Mouse (Mus musculus): ENCODE measurements around the gene Syn3. TPM values are rescaled to one million over a fixed set of nuclear protein-coding genes. Genes with fewer than 3 reads are reported as not detected.
A peak's percentile ranks its signal among the peaks of the same experiment; 100 is the strongest.

Syn3 gene
- polyA plus RNA-seq, 1 experiment from 2014 or later, result 2.6 TPM

GRCm38 (mm10) chr10:86365632-86366092 is 133.0 kb downstream of the Syn3 start:
- no peaks in the 10 kb centered on the region for H3K9me3 ChIP-seq (replicated peaks)
- H3K4me2 ChIP-seq (replicated peaks), result no peak overlapping the region
- peaks cover 14% of the 10 kb centered on the region for H3K4me1 ChIP-seq
- ATAC-seq (ENCODE audit: insufficient number of reproducible peaks, low FRiP score, low TSS enrichment, low read depth), result peak; percentile 43; the same call in 1 of the 2 replicates
- H3K36me3 ChIP-seq, result no peaks in the 10 kb centered on the region
- H3K27ac ChIP-seq (replicated peaks), result no peak overlapping the region
- H3K4me3 ChIP-seq (replicated peaks), result no peak overlapping the region
- WGBS, result 38% methylated on average over 5 of the region's 5 CpGs
- H3K27me3 ChIP-seq, result no peaks in the 10 kb centered on the region
- no peak overlapping the region for H3K9ac ChIP-seq

DNA sequence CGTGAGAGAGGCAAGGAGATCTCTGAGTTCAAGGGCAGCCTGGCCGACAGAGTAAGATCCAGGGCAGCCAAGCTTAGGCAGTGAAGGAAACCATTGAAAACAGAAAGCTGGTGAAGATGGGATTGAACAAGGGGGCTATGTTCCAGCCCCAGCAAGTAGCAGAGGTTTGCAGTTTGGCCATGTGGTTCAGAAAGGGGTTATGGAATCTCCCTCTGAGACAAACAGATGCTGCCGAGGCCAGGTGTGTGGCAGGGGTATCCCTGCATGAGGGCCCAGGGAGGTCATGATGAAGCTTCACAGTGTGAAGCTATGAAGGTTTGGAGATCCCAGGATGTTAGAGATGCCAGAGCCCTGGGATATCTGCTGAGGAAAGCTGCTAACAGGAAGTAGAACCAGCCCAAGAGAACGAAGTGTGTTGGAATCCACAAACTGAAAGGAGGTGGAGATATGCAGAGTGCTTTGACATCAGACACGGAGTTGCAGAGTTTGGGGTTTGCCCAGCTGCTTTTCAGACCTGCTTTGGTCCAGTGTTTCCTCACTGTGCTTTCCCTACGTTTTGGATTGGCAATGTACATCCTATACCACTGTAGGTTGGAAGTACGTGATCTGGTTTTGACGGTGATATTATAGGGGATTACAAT is 134.9 kb downstream of the Syn3 start:
- Histone ChIP-seq H3K4me3 (replicated peaks) (no peak overlapping the region), H3K4me1 (peaks cover 28% of the 10 kb centered on the region), H3K4me2 (replicated peaks) (no peak overlapping the region), H3K36me3 (no peaks in the 10 kb centered on the region), H3K27ac (replicated peaks) (no peak overlapping the region), H3K9ac (no peak overlapping the region), H3K9me3 (replicated peaks) (no peaks in the 10 kb centered on the region), H3K27me3 (no peaks in the 10 kb centered on the region)
- 72% methylated on average over 8 of the region's 8 CpGs for WGBS
- no peak for ATAC-seq (ENCODE audit: insufficient number of reproducible peaks, low FRiP score, low TSS enrichment, low read depth)

GRCm38 (mm10) chr10:86359699-86360098 is 139.0 kb downstream of the Syn3 start:
- 26% methylated on average over 4 of the region's 4 CpGs for WGBS
- H3K27ac ChIP-seq (replicated peaks), result peak overlapping the region; percentile 13

GRCm38 (mm10) chr10:86359208-86359607 is 139.5 kb downstream of the Syn3 start:
- ATAC-seq (ENCODE audit: insufficient number of reproducible peaks, low FRiP score, low TSS enrichment, low read depth), result no peak
- Histone ChIP-seq H3K36me3 (no peaks in the 10 kb centered on the region), H3K4me1 (peaks cover 16% of the 10 kb centered on the region), H3K9me3 (replicated peaks) (no peaks in the 10 kb centered on the region), H3K9ac (no peak overlapping the region), H3K27me3 (no peaks in the 10 kb centered on the region), H3K27ac (replicated peaks) (peak overlapping the region; percentile 13), H3K4me2 (replicated peaks) (no peak overlapping the region), H3K4me3 (replicated peaks) (no peak overlapping the region)
- 44% methylated on average over 2 of the region's 2 CpGs for WGBS

More at GRCm38 (mm10) chr10:86359699-86360098, 139.0 kb downstream of the Syn3 start:
- Histone ChIP-seq H3K36me3 (no peaks in the 10 kb centered on the region), H3K27me3 (no peaks in the 10 kb centered on the region), H3K4me1 (peaks cover 16% of the 10 kb centered on the region), H3K9me3 (replicated peaks) (no peaks in the 10 kb centered on the region), H3K9ac (no peak overlapping the region), H3K4me3 (replicated peaks) (no peak overlapping the region), H3K4me2 (replicated peaks) (no peak overlapping the region; the same call in 1 of the 2 replicates)
- 0 out of 2 replicates have a peak, but pooled peaks have one; percentile 24 for ATAC-seq (ENCODE audit: insufficient number of reproducible peaks, low FRiP score, low TSS enrichment, low read depth)

GRCm38 (mm10) chr10:86358307-86358975 is 140.3 kb downstream of the Syn3 start:
- WGBS, result 67% methylated on average over 7 of the region's 7 CpGs

GRCm38 (mm10) chr10:86356819-86357563 is 141.7 kb downstream of the Syn3 start:
- 56% methylated on average over 5 of the region's 5 CpGs for WGBS
- Histone ChIP-seq H3K27ac (replicated peaks) (no peak overlapping the region), H3K9ac (no peak overlapping the region), H3K9me3 (replicated peaks) (no peaks in the 10 kb centered on the region), H3K36me3 (no peaks in the 10 kb centered on the region), H3K4me1 (peaks cover 16% of the 10 kb centered on the region), H3K27me3 (no peaks in the 10 kb centered on the region), H3K4me3 (replicated peaks) (no peak overlapping the region), H3K4me2 (replicated peaks) (no peak overlapping the region)
- no peak for ATAC-seq (ENCODE audit: insufficient number of reproducible peaks, low FRiP score, low TSS enrichment, low read depth)

More at GRCm38 (mm10) chr10:86358307-86358975, 140.3 kb downstream of the Syn3 start:
- no peaks in the 10 kb centered on the region for H3K9me3 ChIP-seq (replicated peaks)
- H3K36me3 ChIP-seq, result no peaks in the 10 kb centered on the region
- peaks cover 16% of the 10 kb centered on the region for H3K4me1 ChIP-seq
- no peak overlapping the region for H3K9ac ChIP-seq
- H3K4me3 ChIP-seq (replicated peaks), result no peak overlapping the region
- H3K4me2 ChIP-seq (replicated peaks), result no peak overlapping the region
- no peak for ATAC-seq (ENCODE audit: insufficient number of reproducible peaks, low FRiP score, low TSS enrichment, low read depth)
- H3K27me3 ChIP-seq, result no peaks in the 10 kb centered on the region
- H3K27ac ChIP-seq (replicated peaks), result no peak overlapping the region

DNA sequence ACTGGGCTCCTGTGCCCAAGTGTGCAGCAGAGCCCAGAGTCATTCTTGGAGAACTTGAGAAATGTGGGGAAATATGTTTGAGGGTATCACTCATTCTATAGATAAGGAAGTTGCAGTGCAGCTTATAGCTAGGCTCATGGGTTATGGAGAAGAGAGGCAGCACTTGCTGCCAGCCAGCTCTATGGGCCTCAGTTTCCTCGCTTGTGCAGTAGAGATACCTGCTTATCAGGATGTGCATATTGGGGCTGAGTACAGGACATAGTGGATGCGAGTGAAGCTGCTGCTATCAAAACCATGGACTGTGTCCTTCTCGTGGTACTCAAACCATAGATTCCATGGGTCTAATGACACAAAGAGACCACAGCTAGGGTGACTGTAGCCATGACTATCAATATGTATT is 146.2 kb downstream of the Syn3 start:
- Histone ChIP-seq H3K36me3 (no peaks in the 10 kb centered on the region), H3K4me2 (replicated peaks) (no peak overlapping the region), H3K9me3 (replicated peaks) (no peaks in the 10 kb centered on the region), H3K27ac (replicated peaks) (no peak overlapping the region), H3K4me3 (replicated peaks) (no peak overlapping the region), H3K9ac (no peak overlapping the region), H3K4me1 (no peaks in the 10 kb centered on the region), H3K27me3 (no peaks in the 10 kb centered on the region)
- no peak for ATAC-seq (ENCODE audit: insufficient number of reproducible peaks, low FRiP score, low TSS enrichment, low read depth)
- 94% methylated on average over 3 of the region's 3 CpGs for WGBS

- Histone ChIP-seq H3K27me3 (no peaks in the 10 kb centered on the region), H3K4me3 (replicated peaks) (no peak overlapping the region), H3K9ac (no peak overlapping the region), H3K36me3 (no peaks in the 10 kb centered on the region), H3K27ac (replicated peaks) (no peak overlapping the region), H3K4me2 (replicated peaks) (no peak overlapping the region), H3K9me3 (replicated peaks) (no peaks in the 10 kb centered on the region), H3K4me1 (no peaks in the 10 kb centered on the region)
- WGBS, result 78% methylated on average over 2 of the region's 2 CpGs
- no peak for ATAC-seq (ENCODE audit: insufficient number of reproducible peaks, low FRiP score, low TSS enrichment, low read depth)
Observed at GRCm38 (mm10) chr10:86351287-86351686, 147.4 kb downstream of the Syn3 start.

DNA sequence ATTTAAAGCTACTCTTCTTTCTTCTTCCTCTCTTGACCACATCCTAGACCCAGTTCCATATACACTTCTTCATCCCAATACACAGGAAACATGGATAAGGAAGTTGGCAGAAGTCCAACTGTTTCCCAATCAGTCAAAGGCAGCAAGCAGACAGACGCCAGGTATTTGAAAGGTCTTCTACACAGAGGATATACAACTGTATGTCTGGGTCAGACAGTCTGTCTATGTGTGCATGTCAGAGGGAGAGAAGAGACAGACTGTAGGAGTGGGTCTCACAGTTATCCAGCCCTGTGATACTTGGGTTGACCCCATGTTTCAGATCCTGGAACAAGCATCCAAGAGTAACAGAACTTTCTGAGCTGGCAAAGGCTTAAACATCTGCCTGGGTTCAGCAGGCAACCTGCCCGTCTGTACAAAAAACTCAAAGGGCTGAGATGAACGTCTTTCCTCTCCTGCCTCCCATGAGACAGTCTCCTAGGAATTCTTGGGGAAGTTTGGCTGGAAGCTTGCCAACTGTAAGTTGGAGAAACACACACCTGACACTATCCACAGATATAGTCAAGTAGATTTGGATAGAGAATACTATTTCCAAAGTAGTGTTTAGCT is 152.4 kb downstream of the Syn3 start:
- Histone ChIP-seq H3K4me2 (replicated peaks) (no peak overlapping the region), H3K4me3 (replicated peaks) (no peak overlapping the region), H3K27ac (replicated peaks) (no peak overlapping the region), H3K9ac (no peak overlapping the region), H3K36me3 (peaks cover 18% of the 10 kb centered on the region), H3K4me1 (peaks cover 11% of the 10 kb centered on the region), H3K9me3 (replicated peaks) (no peaks in the 10 kb centered on the region), H3K27me3 (no peaks in the 10 kb centered on the region)
- 45% methylated on average over 3 of the region's 3 CpGs for WGBS
- 0 out of 2 replicates have a peak, but pooled peaks have one; percentile 26 for ATAC-seq (ENCODE audit: insufficient number of reproducible peaks, low FRiP score, low TSS enrichment, low read depth)

DNA sequence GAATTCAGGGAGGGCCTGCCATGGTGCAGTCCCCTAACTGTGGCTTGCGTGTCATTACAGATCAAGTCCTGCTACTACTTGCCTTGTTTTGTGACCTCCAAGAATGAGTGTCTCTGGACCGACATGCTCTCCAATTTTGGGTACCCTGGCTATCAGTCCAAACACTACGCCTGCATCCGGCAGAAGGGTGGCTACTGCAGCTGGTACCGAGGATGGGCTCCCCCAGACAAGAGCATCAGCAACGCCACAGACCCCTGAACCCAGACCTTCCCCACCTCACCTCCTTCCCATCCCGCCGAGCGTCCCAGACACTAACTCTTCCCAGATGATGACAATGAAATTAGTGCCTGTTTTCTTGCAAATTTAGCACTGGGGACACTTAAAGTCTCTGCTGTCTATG is 153.1 kb downstream of the Syn3 start:
- H3K36me3 ChIP-seq, result peaks cover 18% of the 10 kb centered on the region

GRCm38 (mm10) chr10:86344654-86345053 is 154.0 kb downstream of the Syn3 start:
- Histone ChIP-seq H3K9me3 (replicated peaks) (no peaks in the 10 kb centered on the region), H3K4me3 (replicated peaks) (no peak overlapping the region), H3K9ac (no peak overlapping the region), H3K36me3 (peaks cover 18% of the 10 kb centered on the region), H3K27me3 (no peaks in the 10 kb centered on the region), H3K27ac (replicated peaks) (no peak overlapping the region), H3K4me1 (peaks cover 27% of the 10 kb centered on the region), H3K4me2 (replicated peaks) (no peak overlapping the region)
- ATAC-seq (ENCODE audit: insufficient number of reproducible peaks, low FRiP score, low TSS enrichment, low read depth), result no peak
- WGBS, result 68% methylated on average over 6 of the region's 6 CpGs

More for the DNA sequence above, 153.1 kb downstream of the Syn3 start:
- Histone ChIP-seq H3K4me3 (replicated peaks) (no peak overlapping the region), H3K9me3 (replicated peaks) (no peaks in the 10 kb centered on the region), H3K27ac (replicated peaks) (no peak overlapping the region), H3K4me2 (replicated peaks) (no peak overlapping the region), H3K27me3 (no peaks in the 10 kb centered on the region), H3K4me1 (peaks cover 17% of the 10 kb centered on the region), H3K9ac (no peak overlapping the region)
- no peak for ATAC-seq (ENCODE audit: insufficient number of reproducible peaks, low FRiP score, low TSS enrichment, low read depth)
- whole genome bisulfite sequencing, result 81% methylated on average over 9 of the region's 9 CpGs
